Mouse (Mus musculus) adrenal gland, postnatal 4 days (tissue): ENCODE data around the gene Svs5. TPM values are rescaled to one million over a fixed set of nuclear protein-coding genes. Genes with fewer than 3 reads are reported as not detected.

Experiments used
- DNase-seq, 2 experiments: peaks; one replicate each; pipeline ENCODE4 v3.0.0; 2021 to 2022; ENCODE audit warnings: low spot score in 2 of 2, mixed read lengths in 2 of 2
- microRNA-seq: library from miRNA; unstranded; fragments of <30 nt; microRNA quantifications from one replicate; pipeline ENCODE4 v1.2.0, GENCODE M21; 2021
- total RNA-seq, 2 experiments: library from RNA; stranded (reverse); gene quantifications; 2 replicates each; pipeline ENCODE4 v1.2.3; 2021

Svs5 gene
- total RNA-seq, 2 experiments from 2014 or later, result 0.71 TPM; not detected in 1

DNA sequence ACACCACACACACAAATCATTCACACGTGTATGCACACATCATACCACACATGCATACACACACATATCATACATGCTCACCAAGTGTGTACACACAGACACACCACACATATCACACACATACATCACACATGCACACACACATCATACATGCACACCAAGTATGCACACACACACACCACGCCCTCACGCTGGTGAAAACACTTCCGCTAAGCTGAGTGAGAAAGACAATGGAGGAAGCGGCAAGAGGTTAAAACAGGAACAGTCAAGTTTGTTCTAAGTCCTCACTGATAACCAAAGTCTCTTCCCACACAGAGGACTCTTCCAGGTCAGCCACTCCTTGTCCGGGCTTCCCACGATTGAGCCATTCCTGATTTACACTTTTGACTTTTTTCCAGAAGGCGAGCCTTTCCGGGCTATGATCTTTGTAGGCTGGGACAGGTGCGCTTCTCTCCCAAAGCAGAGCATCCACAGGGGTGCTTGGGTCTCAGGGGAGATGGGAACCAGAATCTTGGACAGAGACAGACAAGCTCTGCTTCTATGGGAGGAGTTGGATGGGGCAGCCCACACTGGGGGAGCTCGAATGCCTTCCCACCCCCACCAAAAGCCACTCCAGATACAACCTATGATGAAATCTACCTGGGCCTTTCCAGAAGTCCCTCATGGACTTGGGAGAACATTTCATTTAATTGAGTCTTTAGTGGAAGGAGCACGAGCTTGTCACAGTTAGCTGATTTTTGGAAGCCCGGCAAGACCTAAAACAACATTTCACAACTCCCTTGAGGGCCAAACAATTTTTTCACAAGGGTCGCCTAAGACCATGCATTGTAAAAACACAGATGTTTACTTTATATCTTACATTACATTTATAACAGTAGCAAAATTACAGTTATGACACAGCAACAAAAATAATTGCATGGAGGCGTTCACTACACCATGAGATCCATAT is 45.2 kb downstream of the Svs5 start:
- no peak for DNase-seq

DNA sequence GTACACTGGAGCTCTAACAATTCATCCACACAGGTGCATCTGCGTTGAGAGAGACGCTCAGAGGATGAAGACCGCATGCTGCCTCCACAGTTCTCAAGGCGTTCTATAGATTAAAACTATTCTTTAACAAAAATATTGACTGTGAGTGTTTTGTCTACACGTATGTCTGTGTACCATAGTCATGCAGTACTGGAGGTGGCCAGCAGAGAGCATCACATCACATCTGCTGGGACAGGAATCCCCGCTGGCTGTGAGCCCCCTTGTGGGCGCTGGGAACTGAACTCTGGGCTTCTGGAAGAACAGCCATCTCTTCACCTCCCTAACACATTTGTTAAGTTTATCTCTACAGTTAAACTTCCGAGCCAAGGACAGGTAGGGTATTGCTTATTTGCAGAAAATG is 49.2 kb downstream of the Svs5 start:
- DNase-seq, result no peak

DNA sequence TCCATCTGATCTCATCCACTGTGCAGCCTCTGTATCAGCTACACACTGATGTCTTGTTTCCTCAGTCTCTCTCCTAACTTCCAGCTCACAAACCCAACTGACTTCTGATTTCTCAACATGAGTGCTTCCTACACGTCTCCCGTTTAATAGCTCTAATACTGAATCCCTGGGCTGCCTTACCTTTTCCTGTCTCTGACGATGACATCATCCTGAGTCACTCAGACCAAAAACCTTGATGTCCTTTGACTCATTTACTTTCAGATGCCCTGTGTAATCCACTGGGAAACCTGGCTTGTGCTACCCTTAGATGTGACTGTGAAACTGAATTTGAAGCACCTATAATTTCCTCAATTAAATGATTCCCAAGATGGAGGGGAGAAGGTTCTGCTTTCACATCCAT is 50.4 kb downstream of the Svs5 start:
- no peak for DNase-seq

Small RNA genes within 50 kb of the gene (microRNA-seq; reads per million reads assigned to microRNA genes)
- not detected for gene Mir7678

Other genes starting within 250 kb of the Svs5 start
- under 1 TPM; 0.20 to 0.40 TPM for gene Kcns1, start 161.6 kb upstream of the Svs5 start, total RNA-seq
- not detected for gene Wfdc5, start 150.0 kb upstream of the Svs5 start, total RNA-seq
- gene Wfdc12, start 142.1 kb upstream of the Svs5 start, total RNA-seq, result not detected
- gene Wfdc15a, start 132.6 kb upstream of the Svs5 start, total RNA-seq, result not detected
- gene Wfdc15b, start 111.1 kb upstream of the Svs5 start, total RNA-seq, result 1 to 10 TPM in 1 of 2 experiments, not detected in 1; 6.0 TPM
- not detected for gene Svs2, start 94.3 kb upstream of the Svs5 start, total RNA-seq
- not detected for gene Svs3b, start 76.1 kb upstream of the Svs5 start, total RNA-seq
- gene Svs4, start 54.3 kb upstream of the Svs5 start, total RNA-seq, result not detected
- not detected for gene Svs3a, start 43.5 kb upstream of the Svs5 start, total RNA-seq
- not detected for gene Svs6, start 16.0 kb upstream of the Svs5 start, total RNA-seq
- gene Slpi, start 56.4 kb downstream of the Svs5 start, total RNA-seq, result 1 to 10 TPM; 7.8 to 9.0 TPM
- 10 to 100 TPM in 1 of 2 experiments, under 1 TPM in 1; 0.14 to 14.6 TPM for gene Rbpjl, start 70.4 kb downstream of the Svs5 start, total RNA-seq
- 1 to 10 TPM; 4.7 to 4.9 TPM for gene Matn4, start 72.4 kb downstream of the Svs5 start, total RNA-seq
- gene Sdc4, start 111.1 kb downstream of the Svs5 start, total RNA-seq, result 10 to 100 TPM; 75.2 to 93.9 TPM
- 10 to 100 TPM; 34.7 to 35.0 TPM for gene Sys1, start 124.2 kb downstream of the Svs5 start, total RNA-seq
- gene Gm20458, start 128.2 kb downstream of the Svs5 start, total RNA-seq, result 1 to 10 TPM in 1 of 2 experiments, under 1 TPM in 1; 0.48 to 3.0 TPM
- not detected for gene Trp53tg5, start 141.0 kb downstream of the Svs5 start, total RNA-seq
- 10 to 100 TPM; 10.9 to 17.1 TPM for gene Dbndd2, start 153.4 kb downstream of the Svs5 start, total RNA-seq
- 100 to 1,000 TPM; 133 to 134 TPM for gene Pigt, start 164.8 kb downstream of the Svs5 start, total RNA-seq
- gene Wfdc2, start 229.7 kb downstream of the Svs5 start, total RNA-seq, result 10 to 100 TPM in 1 of 2 experiments, 1 to 10 TPM in 1; 1.9 to 49.1 TPM
- gene Spint3, start 240.7 kb downstream of the Svs5 start, total RNA-seq, result not detected